Mouse (Mus musculus): ENCODE data around the gene Phkg2.
"Not testable (repeated sequence)": the region's sequence is repeated elsewhere in the genome, so short reads cannot be mapped to it uniquely, and the experiment has no call there.

The Phkg2 gene

DNA sequence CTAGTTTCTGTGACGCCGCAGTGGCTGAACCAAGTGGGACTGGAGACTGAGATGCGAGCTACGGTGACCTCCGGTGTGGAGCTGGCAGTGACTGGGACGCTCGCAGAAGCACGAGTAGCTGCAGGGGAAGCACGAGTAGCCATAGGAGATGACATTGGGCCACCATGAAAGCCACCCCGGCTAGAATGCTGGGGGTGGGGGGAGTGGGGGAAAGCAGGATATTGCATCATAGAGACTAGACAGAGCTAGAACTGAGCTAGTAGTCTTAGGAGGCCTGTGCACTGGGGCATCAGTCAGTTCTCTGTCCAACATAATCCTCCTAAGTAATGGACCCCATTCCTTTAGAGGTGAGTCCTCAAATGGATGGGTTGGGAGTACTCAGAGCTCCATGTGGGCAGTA lies 31.1 kb downstream of the Phkg2 start:
- DNase-seq: no peak

- DNase-seq: no peak
Observed at GRCm38 (mm10) chr7:127607150-127607549, 34.0 kb downstream of the Phkg2 start.

DNA sequence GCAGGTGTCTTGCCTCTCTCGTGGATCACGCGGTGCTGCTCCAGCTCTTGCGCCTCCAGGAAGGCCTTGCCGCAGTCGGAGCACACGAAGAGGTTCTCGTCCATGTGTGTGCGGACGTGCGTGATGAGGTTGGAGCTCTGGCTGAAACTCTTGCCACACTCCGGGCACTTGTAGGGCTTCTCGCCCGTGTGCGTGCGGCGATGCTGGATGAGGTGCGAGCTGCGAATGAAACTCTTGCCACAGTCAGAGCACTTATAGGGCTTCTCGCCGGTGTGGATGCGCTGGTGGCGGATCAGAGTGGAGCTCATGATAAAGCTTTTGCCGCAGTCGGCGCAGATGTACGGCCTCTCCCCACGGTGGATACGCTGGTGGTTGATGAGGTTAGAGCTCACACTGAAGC lies 37.9 kb downstream of the Phkg2 start:
- no peak for DNase-seq

- DNase-seq: no peak
Observed at GRCm38 (mm10) chr7:127611561-127611960, 38.4 kb downstream of the Phkg2 start.

- no peak for DNase-seq
Observed at GRCm38 (mm10) chr7:127613501-127613900, 40.4 kb downstream of the Phkg2 start.

DNA sequence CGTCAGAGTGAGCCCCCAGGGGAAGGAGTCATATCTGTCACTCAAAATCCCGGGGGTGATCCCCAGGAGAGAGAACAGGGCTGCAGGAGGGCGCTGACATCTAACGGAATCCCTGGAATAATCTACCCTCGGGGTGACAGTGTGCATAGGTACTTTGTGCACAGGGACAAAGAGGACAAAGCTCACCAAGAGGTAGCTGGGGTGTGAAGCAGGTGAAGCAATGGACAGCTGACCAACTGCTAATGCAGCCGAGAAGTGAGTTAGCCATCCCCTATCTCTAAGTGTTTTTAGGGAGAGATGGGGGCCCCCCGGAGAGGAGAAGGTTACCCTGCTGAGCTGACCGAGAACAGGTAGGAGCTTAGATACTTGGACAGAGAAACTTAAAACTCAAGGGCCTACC lies 41.0 kb downstream of the Phkg2 start:
- DNase-seq: no peak

GRCm38 (mm10) chr7:127614511-127614890 lies 41.4 kb downstream of the Phkg2 start:
- DNase-seq: peak; percentile 43 to 47

DNA sequence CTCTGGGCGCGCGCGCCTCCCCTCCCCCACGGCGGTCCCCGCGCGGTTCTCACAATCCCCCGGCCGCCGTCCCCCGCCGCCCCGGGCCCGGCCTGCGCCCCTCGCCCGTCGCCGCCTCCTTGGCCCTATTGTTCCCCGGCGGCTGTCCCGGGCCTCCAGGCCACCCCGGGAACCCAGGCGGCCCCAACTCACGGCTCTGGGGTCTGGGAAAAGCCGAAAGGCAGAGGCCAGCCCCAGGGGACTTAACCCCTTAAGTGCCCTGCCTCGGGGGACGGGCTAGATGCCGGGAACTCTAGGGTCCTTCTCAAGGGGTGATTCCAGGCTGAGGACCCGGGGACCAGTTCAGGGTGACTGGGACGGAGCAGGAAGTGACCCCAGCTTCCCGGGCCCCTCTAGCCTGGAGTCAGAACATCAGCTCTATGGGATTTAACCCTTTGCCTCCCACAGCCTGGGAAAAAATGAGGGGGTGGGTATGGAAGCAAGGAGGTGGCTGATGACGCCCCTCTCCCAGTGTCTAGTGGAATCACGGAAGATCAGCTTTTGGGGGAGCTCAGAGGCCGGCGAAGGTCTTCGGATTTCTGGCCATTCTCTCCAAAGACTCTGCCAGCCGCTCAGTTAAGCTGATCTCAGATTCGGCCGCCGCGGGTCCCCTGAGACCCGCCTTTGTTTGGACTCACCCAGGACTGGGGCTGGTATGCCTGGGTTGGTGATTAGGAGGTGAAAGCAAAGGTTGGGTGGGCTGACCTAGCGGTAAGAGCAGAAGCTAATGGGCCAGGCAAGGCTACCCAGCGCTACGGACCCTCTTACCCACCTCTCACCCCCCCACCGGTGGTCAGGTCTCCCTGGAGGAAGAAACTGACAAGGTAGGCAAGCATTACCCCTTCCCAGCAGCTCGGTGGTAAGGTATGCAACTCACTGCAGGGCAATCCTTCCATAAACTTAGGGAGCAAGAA lies 42.0 kb downstream of the Phkg2 start, which contains the start of gene Zfp629:
Zfp629 (minus strand) TSS at position 907 of the 953 bp plus-strand sequence.
- DNase-seq: peak; percentile 89 to 90

GRCm38 (mm10) chr7:127616336-127616735 lies 43.2 kb downstream of the Phkg2 start:
- no peak for DNase-seq

- DNase-seq: no peak
Observed at GRCm38 (mm10) chr7:127616881-127617280, 43.7 kb downstream of the Phkg2 start.

DNA sequence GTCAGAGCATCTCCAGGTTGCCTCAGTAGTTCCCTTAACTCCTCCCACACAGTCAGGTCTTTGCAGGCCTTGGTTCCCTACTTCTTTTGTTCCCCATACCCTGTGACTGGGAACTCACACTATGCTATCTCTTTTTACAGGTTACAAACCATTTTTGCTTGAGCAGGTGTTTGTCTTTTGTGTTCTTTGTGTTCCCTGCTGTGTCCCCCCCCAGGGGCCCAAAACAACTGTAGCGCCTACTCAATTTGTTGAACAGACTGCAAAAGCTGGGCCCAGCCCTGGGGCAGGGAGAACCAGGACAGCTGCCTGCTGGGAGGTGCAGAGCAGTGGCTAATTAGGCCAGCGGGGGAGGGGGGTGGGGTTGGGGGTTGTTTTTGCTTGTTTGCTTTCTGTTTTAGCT lies 44.8 kb downstream of the Phkg2 start:
- no peak for DNase-seq

GRCm38 (mm10) chr7:127618402-127618801 lies 45.3 kb downstream of the Phkg2 start:
- not testable (repeated sequence) for DNase-seq

DNA sequence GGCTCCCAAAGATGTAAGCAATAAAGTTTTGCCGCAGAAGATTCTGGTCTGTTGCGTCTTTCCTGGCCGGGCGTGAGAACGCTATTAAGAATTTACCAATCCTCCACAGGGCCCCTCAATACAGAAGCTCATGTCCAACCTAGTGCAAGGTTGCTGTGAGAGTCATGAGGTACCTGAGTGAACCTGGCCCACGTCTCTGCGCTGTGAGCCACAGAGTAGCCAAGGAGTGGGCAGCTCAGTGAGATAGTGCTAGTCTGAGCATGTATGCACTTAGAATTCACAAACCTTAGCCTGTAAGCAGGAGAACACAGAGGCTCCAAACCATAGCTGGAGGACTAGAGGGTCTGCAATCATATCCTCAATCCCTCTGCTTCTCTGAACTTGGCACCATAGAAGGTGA lies 52.9 kb downstream of the Phkg2 start:
- DNase-seq: no peak

GRCm38 (mm10) chr7:127626471-127626870 lies 53.3 kb downstream of the Phkg2 start:
- DNase-seq: no peak

- no peak for DNase-seq
Observed at GRCm38 (mm10) chr7:127628646-127629045, 55.5 kb downstream of the Phkg2 start.

- DNase-seq: no peak
Observed at GRCm38 (mm10) chr7:127631416-127631815, 58.3 kb downstream of the Phkg2 start.
